Mouse (Mus musculus) liver, embryonic 15.5 days (tissue): Measurements from ENCODE around the gene Tmem106c. TPM values are rescaled to one million over a fixed set of nuclear protein-coding genes. Genes with fewer than 3 reads are reported as not detected.
A peak's percentile ranks its signal among the peaks of the same experiment; 100 is the strongest.

Experiments
- ATAC-seq: fragments of 200-750 bp; cut with Nextera tagmentation; 2 replicates; pipeline ENCODE4 v1.8.0; 2017; ENCODE audit warnings: moderate number of reproducible peaks, mild to moderate bottlenecking, moderate library complexity; ENCODE audit not compliant: insufficient read depth
- H3K27ac ChIP-seq: fragments of 300-500 bp; sonication (generic); replicated peaks from 2 replicates; pipeline ENCODE4 v1.5.1; 2015; ENCODE audit warnings: mild to moderate bottlenecking, inconsistent platforms
- H3K27me3 ChIP-seq: fragments of 300-500 bp; sonication (generic); 2 replicates; pipeline ENCODE4 v1.6.1; 2015; ENCODE audit warnings: mild to moderate bottlenecking, inconsistent platforms
- H3K36me3 ChIP-seq: fragments of 300-500 bp; sonication (generic); replicated peaks from 2 replicates; pipeline ENCODE4 v1.6.1; 2015; ENCODE audit warnings: moderate library complexity, mild to moderate bottlenecking, inconsistent platforms
- H3K4me1 ChIP-seq: fragments of 300-500 bp; sonication (generic); replicated peaks from 2 replicates; pipeline ENCODE4 v1.6.1; 2015; ENCODE audit warnings: inconsistent platforms
- H3K4me2 ChIP-seq: fragments of 300-500 bp; sonication (generic); 2 replicates; pipeline ENCODE4 v1.6.1; 2015; ENCODE audit warnings: moderate library complexity, mild to moderate bottlenecking, inconsistent platforms
- H3K4me3 ChIP-seq: fragments of 300-500 bp; sonication (generic); replicated peaks from 2 replicates; pipeline ENCODE4 v1.5.1; 2015; ENCODE audit warnings: mild to moderate bottlenecking, inconsistent platforms
- H3K9ac ChIP-seq: fragments of 300-500 bp; sonication (generic); 2 replicates; pipeline ENCODE4 v1.6.1; 2015; ENCODE audit warnings: moderate library complexity, mild to moderate bottlenecking, inconsistent platforms
- H3K9me3 ChIP-seq: fragments of 300-500 bp; sonication (generic); replicated peaks from 2 replicates; pipeline ENCODE4 v1.6.1; 2016; ENCODE audit warnings: inconsistent platforms
- WGBS: fragments of 180-500 bp; shearing (Covaris S2); methylation state at CpG from one replicate; pipeline ENCODE4 v1.1.7; 2015; ENCODE audit warnings: mixed read lengths; ENCODE audit not compliant: insufficient replicate concordance; 5-methylcytosine and 5-hydroxymethylcytosine counted together
- polyA plus RNA-seq: library from polyadenylated mRNA; unstranded; fragments of >200 nt; fragmentation: Nextera tagmentation; extraction: Ambion mirVana; gene quantifications from 2 replicates; pipeline ENCODE4 v1.2.1, GENCODE M21; 2015

Gene Tmem106c
- polyA plus RNA-seq, 1 experiment from 2014 or later = 14.2 TPM

GRCm38 (mm10) chr15:98001321-98002112 is 37.5 kb downstream of the Tmem106c start:
- no peak overlapping the region for H3K9ac ChIP-seq
- H3K36me3 ChIP-seq = no peaks in the 10 kb centered on the region
- peaks cover 14% of the 10 kb centered on the region; the same call in 1 of the 2 replicates for H3K4me1 ChIP-seq
- H3K4me2 ChIP-seq = peak overlapping the region; percentile 10; the same call in 1 of the 2 replicates
- 0 out of 2 replicates have a peak overlapping the region, but pooled peaks have one; percentile 1 for H3K4me3 ChIP-seq
- no peak overlapping the region for H3K27ac ChIP-seq
- ATAC-seq = no peak
- H3K9me3 ChIP-seq = no peaks in the 10 kb centered on the region
- WGBS = 2% methylated on average over 37 of the region's 37 CpGs
- H3K27me3 ChIP-seq = peaks cover 99% of the 10 kb centered on the region

- no peak for ATAC-seq
- WGBS = 2% methylated on average over 41 of the region's 42 CpGs
- Histone ChIP-seq H3K27me3 (peaks cover 99% of the 10 kb centered on the region), H3K4me3 (0 out of 2 replicates have a peak overlapping the region, but pooled peaks have one; percentile 1), H3K4me2 (peak overlapping the region; percentile 10; the same call in 1 of the 2 replicates), H3K27ac (no peak overlapping the region), H3K4me1 (peaks cover 14% of the 10 kb centered on the region; the same call in 1 of the 2 replicates), H3K9me3 (no peaks in the 10 kb centered on the region), H3K9ac (no peak overlapping the region), H3K36me3 (no peaks in the 10 kb centered on the region)
Observed at GRCm38 (mm10) chr15:98002113-98002990, 38.4 kb downstream of the Tmem106c start.

GRCm38 (mm10) chr15:98002991-98003821 is 39.2 kb downstream of the Tmem106c start:
- H3K4me3 ChIP-seq = no peak overlapping the region
- 2% methylated on average over 42 of the region's 42 CpGs for WGBS
- H3K36me3 ChIP-seq = no peaks in the 10 kb centered on the region
- H3K4me2 ChIP-seq = no peak overlapping the region
- no peak overlapping the region for H3K9ac ChIP-seq
- H3K27ac ChIP-seq = no peak overlapping the region
- no peak for ATAC-seq
- peaks cover 100% of the 10 kb centered on the region for H3K27me3 ChIP-seq
- H3K4me1 ChIP-seq = peaks cover 14% of the 10 kb centered on the region; the same call in 1 of the 2 replicates
- H3K9me3 ChIP-seq = no peaks in the 10 kb centered on the region

- Histone ChIP-seq H3K36me3 (no peaks in the 10 kb centered on the region), H3K27me3 (peaks cover 100% of the 10 kb centered on the region), H3K4me2 (no peak within 1 kb of the TSS), H3K9ac (no peak within 1 kb of the TSS), H3K27ac (no peak within 1 kb of the TSS), H3K4me1 (peaks cover 14% of the 10 kb centered on the region; the same call in 1 of the 2 replicates), H3K4me3 (no peak within 1 kb of the TSS), H3K9me3 (no peaks in the 10 kb centered on the region)
- under 1% methylated on average over 59 of the region's 59 CpGs for WGBS
- ATAC-seq = no peak
Observed at GRCm38 (mm10) chr15:98003822-98004739, 40.1 kb downstream of the Tmem106c start, which contains the start of gene Col2a1. Col2a1 (minus strand) TSS chr15:98004695.

- H3K4me3 ChIP-seq = no peak overlapping the region
- H3K27ac ChIP-seq = no peak overlapping the region
- peaks cover 14% of the 10 kb centered on the region; the same call in 1 of the 2 replicates for H3K4me1 ChIP-seq
- H3K36me3 ChIP-seq = no peaks in the 10 kb centered on the region
- no peak overlapping the region for H3K4me2 ChIP-seq
- no peaks in the 10 kb centered on the region for H3K9me3 ChIP-seq
- no peak overlapping the region for H3K9ac ChIP-seq
- peaks cover 97% of the 10 kb centered on the region for H3K27me3 ChIP-seq
- no peak for ATAC-seq
- WGBS = 3% methylated on average over 19 of the region's 19 CpGs
Observed at GRCm38 (mm10) chr15:98004740-98005159, 40.8 kb downstream of the Tmem106c start.

GRCm38 (mm10) chr15:98005181-98005580 is 41.2 kb downstream of the Tmem106c start:
- no peaks in the 10 kb centered on the region for H3K36me3 ChIP-seq
- no peak overlapping the region for H3K4me2 ChIP-seq
- peaks cover 93% of the 10 kb centered on the region for H3K27me3 ChIP-seq
- WGBS = 9% methylated on average over 11 of the region's 11 CpGs
- ATAC-seq = no peak
- H3K27ac ChIP-seq = no peak overlapping the region
- no peak overlapping the region for H3K9ac ChIP-seq
- no peaks in the 10 kb centered on the region for H3K9me3 ChIP-seq
- H3K4me1 ChIP-seq = peaks cover 14% of the 10 kb centered on the region; the same call in 1 of the 2 replicates
- no peak overlapping the region for H3K4me3 ChIP-seq

GRCm38 (mm10) chr15:98012810-98013209 is 48.8 kb downstream of the Tmem106c start:
- no peak for ATAC-seq
- H3K9ac ChIP-seq = no peak overlapping the region
- H3K4me1 ChIP-seq = no peaks in the 10 kb centered on the region
- H3K27me3 ChIP-seq = peaks cover 34% of the 10 kb centered on the region
- H3K36me3 ChIP-seq = no peaks in the 10 kb centered on the region
- H3K9me3 ChIP-seq = no peaks in the 10 kb centered on the region
- WGBS = 66% methylated on average over 6 of the region's 6 CpGs
- H3K4me2 ChIP-seq = no peak overlapping the region
- H3K27ac ChIP-seq = no peak overlapping the region
- no peak overlapping the region for H3K4me3 ChIP-seq

- 57% methylated on average over 4 of the region's 4 CpGs for WGBS
- no peak for ATAC-seq
Observed at GRCm38 (mm10) chr15:98017925-98018324, 53.9 kb downstream of the Tmem106c start.

GRCm38 (mm10) chr15:98019047-98019446 is 55.0 kb downstream of the Tmem106c start:
- H3K27me3 ChIP-seq = no peaks in the 10 kb centered on the region
- H3K9me3 ChIP-seq = no peaks in the 10 kb centered on the region
- ATAC-seq = no peak
- WGBS = 51% methylated on average over 3 of the region's 3 CpGs
- no peak overlapping the region for H3K9ac ChIP-seq
- H3K4me3 ChIP-seq = no peak overlapping the region
- H3K36me3 ChIP-seq = no peaks in the 10 kb centered on the region
- no peak overlapping the region for H3K27ac ChIP-seq
- no peak overlapping the region for H3K4me2 ChIP-seq
- H3K4me1 ChIP-seq = no peaks in the 10 kb centered on the region

More at GRCm38 (mm10) chr15:98017925-98018324, 53.9 kb downstream of the Tmem106c start:
- Histone ChIP-seq H3K27me3 (0 out of 2 replicates have a peak, but pooled peaks cover 3% of the 10 kb centered on the region), H3K9ac (no peak overlapping the region), H3K4me1 (no peaks in the 10 kb centered on the region), H3K36me3 (no peaks in the 10 kb centered on the region), H3K4me2 (no peak overlapping the region), H3K4me3 (no peak overlapping the region), H3K9me3 (no peaks in the 10 kb centered on the region), H3K27ac (no peak overlapping the region)
